Mouse (Mus musculus): ENCODE measurements around the gene Rassf8. TPM values are rescaled to one million over a fixed set of nuclear protein-coding genes. Genes with fewer than 3 reads are reported as not detected.

Gene Rassf8
- total RNA-seq, 2 experiments from 2014 or later: 15.5 to 17.3 TPM

Other genes starting within 250 kb of the Rassf8 start
- 1 to 10 TPM; 2.2 to 2.4 TPM for gene Lmntd1, start 132.4 kb upstream of the Rassf8 start, total RNA-seq (2021)
- not detected for gene Tuba3b, start 131.0 kb upstream of the Rassf8 start, total RNA-seq (2021)
- gene Bhlhe41, start 118.8 kb downstream of the Rassf8 start, total RNA-seq (2021): 10 to 100 TPM; 12.4 to 15.2 TPM
- gene Sspn, start 184.9 kb downstream of the Rassf8 start, total RNA-seq (2021): 1 to 10 TPM; 4.3 to 4.4 TPM